Mouse (Mus musculus): ENCODE measurements around the gene Prpf40b. TPM values are rescaled to one million over a fixed set of nuclear protein-coding genes. Genes with fewer than 3 reads are reported as not detected.
"Not testable (repeated sequence)": the region's sequence is repeated elsewhere in the genome, so short reads cannot be mapped to it uniquely, and the experiment has no call there.

The Prpf40b gene
- polyA plus RNA-seq (2012; fragmentation: generic; extraction: Trizol): 59.7 TPM

DNA sequence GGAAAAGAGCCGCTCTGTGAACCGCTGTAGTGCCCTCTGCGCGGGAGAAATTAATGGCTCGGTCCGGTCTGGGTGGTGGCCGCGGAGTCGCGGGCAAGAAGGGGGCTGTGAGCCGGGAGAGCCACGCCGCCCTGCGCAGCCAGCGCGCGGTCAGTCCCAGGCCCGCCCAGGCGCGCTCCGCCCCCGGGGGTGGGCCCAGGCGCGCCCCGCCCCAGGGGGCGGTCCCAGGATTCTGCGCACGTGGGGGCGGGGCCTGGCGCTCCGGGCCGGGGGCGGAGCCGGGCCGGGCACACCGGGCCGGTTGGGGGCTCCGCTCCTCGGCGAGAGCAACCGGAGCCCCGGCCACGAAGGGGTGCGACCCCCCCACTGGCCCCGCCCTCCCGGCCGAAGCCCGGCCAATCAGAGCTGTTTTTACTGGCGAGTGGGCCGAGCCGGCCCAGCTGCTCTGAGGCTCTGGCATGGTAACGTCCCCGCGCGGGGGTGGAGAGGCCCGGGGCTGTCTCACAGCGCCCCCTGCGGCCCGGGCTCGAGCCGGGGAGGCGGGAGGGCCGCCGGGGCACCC lies at the start of gene Prpf40b:
TSS of gene Prpf40b (plus strand) at position 275 of the 562 bp plus-strand sequence.
- H3K4me2 ChIP-seq (ENCODE audit: low read depth): peak within 1 kb of the TSS; percentile 89

DNA sequence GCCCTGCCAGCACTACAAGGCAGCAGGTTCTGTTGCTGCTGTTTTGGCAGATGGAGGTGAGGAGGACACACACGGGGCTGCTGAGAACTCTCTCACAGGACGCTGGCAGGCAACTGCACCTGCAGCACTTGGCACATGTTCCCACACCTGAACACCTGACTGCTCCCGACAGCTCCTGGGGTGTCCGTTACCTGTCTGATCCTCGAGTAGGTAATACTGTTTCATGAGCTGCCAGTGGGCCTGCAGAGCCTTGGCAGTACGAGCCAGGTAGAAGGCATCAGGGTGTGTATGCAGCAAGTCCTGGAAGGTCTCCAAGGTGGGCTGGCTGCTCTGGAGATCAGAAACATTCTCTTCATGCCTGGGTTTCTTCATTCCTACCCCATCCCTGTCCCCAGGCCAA lies 48.2 kb upstream of the Prpf40b start:
- peaks cover 13% of the 10 kb centered on the region for H3K79me2 ChIP-seq (ENCODE audit: control insufficient read depth, insufficient read depth)
- H3K36me3 ChIP-seq (ENCODE audit: control insufficient read depth, insufficient read depth): peaks cover 19% of the 10 kb centered on the region
- H3K4me2 ChIP-seq (ENCODE audit: low read depth); H3ac ChIP-seq (ENCODE audit: control insufficient read depth, insufficient read length); H3K4me3 ChIP-seq; H3K27me3 ChIP-seq (ENCODE audit: control insufficient read depth, insufficient read depth, insufficient read length): not testable (repeated sequence)

More for the DNA sequence above, at the start of gene Prpf40b:
- TF ChIP-seq SRF (IDR thresholded peaks at IDR 0.05; ENCODE audit: control insufficient read depth, insufficient read length, low read depth) (peak; percentile 16), REST (IDR thresholded peaks at IDR 0.05; ENCODE audit: insufficient read depth, insufficient read length) (no peak), MYOD1 (IDR thresholded peaks at IDR 0.05; ENCODE audit: control insufficient read depth in 1 of 3, insufficient read length in 2 of 3, low read depth in 2 of 3) (peak in 2 of 3 experiments; percentile 39 to 81), TCF12 (IDR thresholded peaks at IDR 0.05; ENCODE audit: insufficient read depth, poor library complexity, severe bottlenecking) (no peak), MYOG (IDR thresholded peaks at IDR 0.05; ENCODE audit: control insufficient read depth in 1 of 3, insufficient read depth in 1 of 3, insufficient read length in 2 of 3, low read depth in 2 of 3) (peak; percentile 49 to 85 (median 66)), POLR2AphosphoS2 (IDR thresholded peaks at IDR 0.05; ENCODE audit: insufficient read length, low read depth) (peak; percentile 97), CEBPB (IDR thresholded peaks at IDR 0.05; ENCODE audit: insufficient read depth, poor library complexity, severe bottlenecking) (no peak), USF1 (IDR thresholded peaks at IDR 0.05; ENCODE audit: low read depth) (no peak), TCF3 (IDR thresholded peaks at IDR 0.05; ENCODE audit: insufficient read length, low read depth) (no peak), POLR2A (IDR thresholded peaks at IDR 0.05; ENCODE audit: insufficient read length, low read depth) (peak; percentile 97), MAX (IDR thresholded peaks at IDR 0.05; ENCODE audit: low read depth) (no peak), E2F4 (IDR thresholded peaks at IDR 0.05; ENCODE audit: insufficient read depth) (no peak)
- H3K4me3 ChIP-seq: peak within 1 kb of the TSS; percentile 46
- no peaks in the 10 kb centered on the region for H3K36me3 ChIP-seq (ENCODE audit: control insufficient read depth, insufficient read depth)
- no peaks in the 10 kb centered on the region for H3K27me3 ChIP-seq (ENCODE audit: control insufficient read depth, insufficient read depth, insufficient read length)
- peak within 1 kb of the TSS; percentile 19 for H3ac ChIP-seq (ENCODE audit: control insufficient read depth, insufficient read length)
- H3K79me2 ChIP-seq (ENCODE audit: control insufficient read depth, insufficient read depth): no peaks in the 10 kb centered on the region

GRCm38 (mm10) chr15:99248972-99249371 lies 45.9 kb upstream of the Prpf40b start:
- H3ac ChIP-seq (ENCODE audit: control insufficient read depth, insufficient read length): no peak overlapping the region
- H3K4me3 ChIP-seq: no peak overlapping the region
- H3K27me3 ChIP-seq (ENCODE audit: control insufficient read depth, insufficient read depth, insufficient read length): no peaks in the 10 kb centered on the region
- peaks cover 19% of the 10 kb centered on the region for H3K36me3 ChIP-seq (ENCODE audit: control insufficient read depth, insufficient read depth)
- H3K79me2 ChIP-seq (ENCODE audit: control insufficient read depth, insufficient read depth): peaks cover 13% of the 10 kb centered on the region
- TF ChIP-seq TCF12 (IDR thresholded peaks at IDR 0.05; ENCODE audit: insufficient read depth, poor library complexity, severe bottlenecking): no peak
- no peak for TF ChIP-seq SRF (IDR thresholded peaks at IDR 0.05; ENCODE audit: control insufficient read depth, insufficient read length, low read depth)
- no peak for TF ChIP-seq POLR2AphosphoS2 (IDR thresholded peaks at IDR 0.05; ENCODE audit: insufficient read length, low read depth)
- peak in 2 of 3 experiments; percentile 3 to 71 for TF ChIP-seq MYOD1 (IDR thresholded peaks at IDR 0.05; ENCODE audit: control insufficient read depth in 1 of 3, insufficient read length in 2 of 3, low read depth in 2 of 3)
- TF ChIP-seq MYOG (IDR thresholded peaks at IDR 0.05; ENCODE audit: control insufficient read depth in 1 of 3, insufficient read depth in 1 of 3, insufficient read length in 2 of 3, low read depth in 2 of 3): peak in 1 of 3 experiments; percentile 60
- H3K4me2 ChIP-seq (ENCODE audit: low read depth): peak overlapping the region; percentile 95

GRCm38 (mm10) chr15:99249938-99250337 lies 44.9 kb upstream of the Prpf40b start:
- no peak for TF ChIP-seq E2F4 (IDR thresholded peaks at IDR 0.05; ENCODE audit: insufficient read depth)
- peak; percentile 4 for TF ChIP-seq POLR2AphosphoS2 (IDR thresholded peaks at IDR 0.05; ENCODE audit: insufficient read length, low read depth)
- no peak for TF ChIP-seq TCF12 (IDR thresholded peaks at IDR 0.05; ENCODE audit: insufficient read depth, poor library complexity, severe bottlenecking)
- TF ChIP-seq POLR2A (IDR thresholded peaks at IDR 0.05; ENCODE audit: insufficient read length, low read depth): peak; percentile 5
- H3K36me3 ChIP-seq (ENCODE audit: control insufficient read depth, insufficient read depth): peaks cover 19% of the 10 kb centered on the region
- H3K79me2 ChIP-seq (ENCODE audit: control insufficient read depth, insufficient read depth): peaks cover 13% of the 10 kb centered on the region
- peak overlapping the region; percentile 95 for H3K4me2 ChIP-seq (ENCODE audit: low read depth)
- H3K27me3 ChIP-seq (ENCODE audit: control insufficient read depth, insufficient read depth, insufficient read length): no peaks in the 10 kb centered on the region
- no peak overlapping the region for H3ac ChIP-seq (ENCODE audit: control insufficient read depth, insufficient read length)
- no peak overlapping the region for H3K4me3 ChIP-seq

DNA sequence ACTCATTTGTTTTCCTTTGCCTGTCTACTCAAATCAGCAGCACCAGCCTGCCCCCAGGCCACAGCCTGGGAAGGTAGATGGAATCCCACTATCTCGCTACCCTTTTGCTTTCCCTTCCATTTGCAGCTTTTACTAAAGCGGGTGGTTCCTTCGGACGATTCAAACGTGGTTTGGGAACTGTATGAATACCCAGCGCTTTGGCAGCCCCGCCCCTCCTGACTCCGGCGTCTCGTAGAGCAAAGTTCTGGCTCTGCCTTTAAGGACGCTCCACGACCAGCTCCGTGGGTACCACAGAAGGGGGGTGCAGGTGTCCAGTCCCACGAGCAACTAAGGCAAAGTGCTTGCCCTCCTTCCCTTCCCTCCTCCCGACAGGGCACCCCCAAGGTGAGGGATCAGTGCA lies 43.8 kb upstream of the Prpf40b start:
- not testable (repeated sequence) for H3K27me3 ChIP-seq (ENCODE audit: control insufficient read depth, insufficient read depth, insufficient read length)
- Histone ChIP-seq H3K36me3 (ENCODE audit: control insufficient read depth, insufficient read depth) (peaks cover 16% of the 10 kb centered on the region), H3ac (ENCODE audit: control insufficient read depth, insufficient read length) (peak overlapping the region; percentile 28), H3K4me3 (peak overlapping the region; percentile 57), H3K79me2 (ENCODE audit: control insufficient read depth, insufficient read depth) (peaks cover 13% of the 10 kb centered on the region), H3K4me2 (ENCODE audit: low read depth) (peak overlapping the region; percentile 95)
